Mouse (Mus musculus) limb, embryonic 13.5 days (tissue): ENCODE data around the gene Per2. TPM values are rescaled to one million over a fixed set of nuclear protein-coding genes. Genes with fewer than 3 reads are reported as not detected.
"Not testable (repeated sequence)": the region's sequence is repeated elsewhere in the genome, so short reads cannot be mapped to it uniquely, and the experiment has no call there.

Experiments
- ATAC-seq: fragments of 200-750 bp; cut with Nextera tagmentation; 2 replicates; pipeline ENCODE4 v1.8.0; 2017; ENCODE audit warnings: low read depth, moderate number of reproducible peaks, moderate TSS enrichment; ENCODE audit not compliant: low FRiP score
- H3K27ac ChIP-seq: fragments of 300-500 bp; sonication (generic); 2 replicates; pipeline ENCODE4 v1.5.1; 2015; ENCODE audit warnings: inconsistent platforms, mild to moderate bottlenecking, moderate library complexity
- H3K27me3 ChIP-seq: fragments of 300-500 bp; sonication (generic); 2 replicates; pipeline ENCODE4 v1.6.1; 2015; ENCODE audit warnings: mild to moderate bottlenecking, inconsistent platforms
- H3K36me3 ChIP-seq: fragments of 300-500 bp; sonication (generic); 2 replicates; pipeline ENCODE4 v1.6.1; 2015; ENCODE audit warnings: inconsistent platforms, mild to moderate bottlenecking, moderate library complexity
- H3K4me1 ChIP-seq: fragments of 300-500 bp; sonication (generic); 2 replicates; pipeline ENCODE4 v1.6.1; 2015; ENCODE audit warnings: inconsistent platforms
- H3K4me2 ChIP-seq: fragments of 300-500 bp; sonication (generic); replicated peaks from 2 replicates; pipeline ENCODE4 v1.6.1; 2015; ENCODE audit warnings: inconsistent platforms, mild to moderate bottlenecking, moderate library complexity
- H3K4me3 ChIP-seq: fragments of 300-500 bp; sonication (generic); 2 replicates; pipeline ENCODE4 v1.5.1; 2015; ENCODE audit warnings: moderate library complexity, mild to moderate bottlenecking, inconsistent platforms
- H3K9ac ChIP-seq: fragments of 300-500 bp; sonication (generic); 2 replicates; pipeline ENCODE4 v1.6.1; 2015; ENCODE audit warnings: mild to moderate bottlenecking, inconsistent platforms
- H3K9me3 ChIP-seq: fragments of 300-500 bp; sonication (generic); 2 replicates; pipeline ENCODE4 v1.6.1; 2016; ENCODE audit warnings: inconsistent platforms
- WGBS: fragments of 180-500 bp; shearing (Covaris S2); methylation state at CpG from one replicate; pipeline ENCODE4 v1.1.7; 2015; 5-methylcytosine and 5-hydroxymethylcytosine counted together
- polyA plus RNA-seq: library from polyadenylated mRNA; unstranded; fragments of >200 nt; fragmentation: Nextera tagmentation; extraction: Ambion mirVana; gene quantifications from 2 replicates; pipeline ENCODE4 v1.2.1, GENCODE M21; 2015

Per2 gene
- polyA plus RNA-seq, 1 experiment from 2014 or later: 3.3 TPM

DNA sequence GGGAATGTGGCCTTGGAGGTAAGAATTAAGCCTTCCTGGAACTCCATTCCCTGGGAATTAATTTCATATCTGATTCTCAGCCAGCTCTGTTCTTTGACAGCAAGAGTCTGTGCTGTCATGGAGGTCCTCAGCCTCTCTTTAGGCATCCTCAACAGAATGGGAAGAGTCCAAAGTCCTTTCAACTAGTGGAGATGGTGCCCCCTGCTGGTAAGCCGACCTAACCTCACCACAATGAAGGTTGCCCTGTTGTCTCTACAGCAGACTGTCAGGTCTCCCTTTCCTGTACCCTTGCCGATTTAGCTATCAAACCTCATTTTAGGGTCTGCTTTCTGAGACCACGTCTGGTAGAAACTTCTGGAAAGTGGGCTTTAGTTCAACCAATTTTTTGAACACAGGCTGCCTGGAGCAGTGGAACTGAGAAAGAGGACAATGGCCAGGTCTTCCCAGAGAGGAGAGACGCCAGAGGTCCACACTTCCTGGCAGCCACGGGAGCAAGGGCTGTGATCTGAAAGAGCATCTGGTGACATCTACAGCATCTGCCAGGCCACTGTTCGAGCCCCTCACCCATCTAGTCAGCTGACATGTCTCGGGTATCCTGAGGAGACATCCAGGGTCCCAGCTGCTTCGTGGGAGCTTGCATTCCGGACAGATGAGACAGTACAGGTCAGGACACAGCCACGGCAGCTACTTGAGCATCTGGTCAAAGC is 24.3 kb upstream of the Per2 start:
- Histone ChIP-seq H3K27ac (no peak overlapping the region), H3K4me3 (no peak overlapping the region), H3K4me1 (no peaks in the 10 kb centered on the region), H3K36me3 (no peaks in the 10 kb centered on the region), H3K9ac (no peak overlapping the region), H3K27me3 (no peaks in the 10 kb centered on the region), H3K4me2 (no peak overlapping the region), H3K9me3 (peaks cover 4% of the 10 kb centered on the region; the same call in 1 of the 2 replicates)
- peak; percentile 73 for ATAC-seq
- 45% methylated on average over 10 of the region's 10 CpGs for WGBS

DNA sequence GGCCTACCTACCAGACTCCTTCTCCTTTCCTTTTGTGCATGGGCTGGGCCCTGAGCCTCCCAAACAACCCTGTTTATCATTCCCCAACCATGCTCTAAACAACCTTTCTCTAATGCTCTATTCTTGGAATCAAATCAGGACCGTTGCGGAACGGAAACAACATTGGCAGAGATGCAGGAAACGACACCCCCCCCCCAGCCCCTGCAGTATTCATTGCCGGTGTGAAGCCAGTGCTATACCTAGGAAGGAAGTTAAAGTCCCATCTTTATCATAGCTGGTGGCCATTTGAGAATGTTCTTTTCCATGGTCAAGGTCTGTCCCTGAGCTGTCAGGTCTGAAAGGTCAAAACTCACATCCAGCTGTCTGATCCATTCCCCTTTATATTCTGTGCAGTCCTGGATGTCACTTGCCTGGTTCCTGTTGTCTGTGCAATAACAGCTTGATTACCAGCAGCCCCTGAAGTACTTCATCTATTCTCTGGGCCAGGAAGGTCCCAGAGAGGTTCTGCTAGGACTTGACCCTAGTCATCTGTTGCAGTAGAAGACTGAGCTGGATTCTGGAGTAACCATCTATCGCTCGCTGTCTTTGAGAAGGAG is 23.6 kb upstream of the Per2 start:
- Histone ChIP-seq H3K27ac (no peak overlapping the region), H3K4me3 (no peak overlapping the region), H3K9me3 (peaks cover 7% of the 10 kb centered on the region; the same call in 1 of the 2 replicates), H3K4me2 (no peak overlapping the region), H3K27me3 (no peaks in the 10 kb centered on the region), H3K36me3 (no peaks in the 10 kb centered on the region), H3K4me1 (no peaks in the 10 kb centered on the region), H3K9ac (no peak overlapping the region)
- ATAC-seq: no peak
- WGBS: 76% methylated on average over 7 of the region's 7 CpGs

DNA sequence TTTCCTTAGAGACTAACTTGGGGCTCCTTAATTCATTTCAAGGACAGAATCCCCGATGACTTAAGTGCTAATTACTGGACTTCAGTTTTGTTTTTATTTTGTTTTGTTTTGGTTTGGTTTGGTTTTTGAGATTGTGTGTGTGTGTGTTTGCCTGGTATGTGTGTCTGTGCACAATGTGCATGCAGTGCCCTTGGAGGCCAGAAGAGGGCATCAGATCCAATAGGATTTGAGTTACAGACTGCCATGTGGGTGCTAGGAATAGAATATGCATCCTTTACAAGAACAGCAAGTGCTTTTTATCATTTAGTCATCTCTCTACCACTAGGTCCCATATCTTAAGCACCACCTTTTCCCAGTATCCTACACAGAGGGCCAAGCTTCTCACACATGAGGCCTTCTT is 19.8 kb upstream of the Per2 start:
- Histone ChIP-seq H3K36me3 (no peaks in the 10 kb centered on the region), H3K27me3 (no peaks in the 10 kb centered on the region), H3K9ac (no peak overlapping the region), H3K4me2 (no peak overlapping the region), H3K4me3 (no peak overlapping the region), H3K4me1 (no peaks in the 10 kb centered on the region), H3K27ac (no peak overlapping the region), H3K9me3 (peaks cover 7% of the 10 kb centered on the region; the same call in 1 of the 2 replicates)
- 100% methylated on average over 1 of the region's 1 CpGs for WGBS
- ATAC-seq: no peak

DNA sequence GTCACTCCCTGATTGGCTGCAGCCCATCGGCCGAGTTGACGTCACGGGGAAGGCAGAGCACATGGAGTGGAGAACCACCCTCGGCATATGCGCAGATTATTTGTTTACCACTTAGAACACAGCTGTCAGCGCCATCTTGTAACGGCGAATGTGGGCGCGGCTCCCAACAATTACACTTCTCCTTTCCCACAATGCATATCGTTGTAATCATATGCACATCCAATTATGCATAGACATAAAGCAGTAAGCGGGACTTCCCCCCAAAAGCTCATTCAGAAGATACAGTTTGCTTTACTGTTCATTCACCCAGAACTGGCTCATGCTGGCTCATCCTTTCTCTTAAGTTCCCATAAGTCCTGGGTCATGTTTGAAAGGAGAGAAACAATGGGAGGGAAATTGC is 19.0 kb upstream of the Per2 start:
- not testable (repeated sequence) for H3K4me3 ChIP-seq, H3K27me3 ChIP-seq, H3K4me1 ChIP-seq, H3K4me2 ChIP-seq, H3K36me3 ChIP-seq, H3K9ac ChIP-seq, ATAC-seq, H3K9me3 ChIP-seq, H3K27ac ChIP-seq
- 97% methylated on average over 13 of the region's 13 CpGs for WGBS

DNA sequence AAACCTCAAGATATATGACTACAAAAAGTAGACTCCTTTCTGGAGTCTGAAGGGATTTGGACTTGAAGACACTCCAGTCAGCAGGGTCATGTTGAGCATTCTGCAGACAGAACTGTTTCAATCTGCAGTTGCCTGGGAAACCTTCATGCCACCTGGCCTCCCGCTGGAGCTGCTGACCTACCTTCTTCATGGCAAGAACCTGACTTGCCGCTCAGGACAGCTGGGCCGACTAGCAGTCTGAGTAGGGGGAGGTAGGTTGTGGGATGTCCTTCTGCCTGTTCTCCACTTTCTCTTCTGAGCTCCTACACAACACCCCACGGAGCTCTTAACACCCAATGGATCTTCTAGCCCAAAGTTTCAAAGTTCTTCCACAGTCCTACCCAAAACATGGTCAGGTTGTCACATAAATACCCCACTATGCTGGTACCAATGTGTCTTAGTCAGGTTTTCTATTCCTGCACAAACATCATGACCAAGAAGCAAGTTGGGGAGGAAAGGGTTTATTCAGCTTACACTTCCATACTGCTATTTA is 10.8 kb upstream of the Per2 start:
- no peak for ATAC-seq
- Histone ChIP-seq H3K9me3 (no peaks in the 10 kb centered on the region), H3K4me3 (no peak overlapping the region), H3K4me2 (no peak overlapping the region), H3K9ac (no peak overlapping the region), H3K36me3 (no peaks in the 10 kb centered on the region), H3K4me1 (peaks cover 5% of the 10 kb centered on the region), H3K27me3 (no peaks in the 10 kb centered on the region), H3K27ac (no peak overlapping the region)
- WGBS: 75% methylated on average over 4 of the region's 4 CpGs

DNA sequence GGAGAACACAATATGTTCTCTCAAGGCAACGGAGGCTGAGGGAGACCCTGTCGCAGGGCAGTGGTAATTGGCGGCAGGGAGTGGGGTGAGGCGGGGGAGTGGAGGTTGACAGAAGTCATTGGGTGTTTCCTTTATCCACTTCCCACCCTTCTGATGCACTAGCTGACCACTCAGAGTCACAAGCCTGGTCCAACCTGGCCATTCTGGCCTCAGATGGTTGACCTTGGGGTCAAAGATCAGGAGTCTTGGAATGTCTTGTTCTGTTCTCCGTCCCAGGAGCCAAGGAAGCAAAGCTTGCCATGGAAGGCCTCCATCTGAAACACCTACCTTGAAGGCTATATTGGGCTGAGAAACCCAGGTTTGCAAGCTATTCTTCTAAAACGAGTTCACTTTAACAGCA is 7.1 kb upstream of the Per2 start:
- Histone ChIP-seq H3K9me3 (no peaks in the 10 kb centered on the region), H3K36me3 (no peaks in the 10 kb centered on the region), H3K9ac (no peak overlapping the region), H3K4me2 (no peak overlapping the region), H3K4me3 (no peak overlapping the region), H3K27me3 (no peaks in the 10 kb centered on the region), H3K4me1 (peaks cover 12% of the 10 kb centered on the region), H3K27ac (no peak overlapping the region)
- 91% methylated on average over 6 of the region's 6 CpGs for WGBS
- ATAC-seq: no peak

DNA sequence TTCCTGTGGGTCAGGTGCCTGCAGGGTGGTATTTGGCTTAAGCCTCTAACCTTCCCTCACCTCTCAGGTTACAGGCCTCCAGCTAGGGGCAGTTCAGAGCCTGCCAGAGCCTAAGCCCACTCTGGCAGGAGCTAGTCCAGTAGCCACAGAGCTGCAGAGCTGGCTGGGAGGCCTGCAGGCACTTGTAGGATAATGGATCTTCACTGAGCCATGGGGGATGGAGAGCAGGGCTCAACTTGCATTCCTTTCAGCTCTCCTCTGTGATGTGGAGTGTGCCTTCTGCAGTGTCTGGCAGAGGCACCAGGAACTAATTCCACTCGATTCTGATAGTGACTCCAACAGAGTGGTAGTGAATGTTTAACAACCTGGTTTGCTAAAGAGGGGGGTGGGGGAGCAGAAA is 6.1 kb upstream of the Per2 start:
- Histone ChIP-seq H3K9me3 (no peaks in the 10 kb centered on the region), H3K27ac (no peak overlapping the region), H3K9ac (peak overlapping the region; percentile 48; the same call in 1 of the 2 replicates), H3K36me3 (no peaks in the 10 kb centered on the region), H3K4me1 (peaks cover 15% of the 10 kb centered on the region), H3K27me3 (no peaks in the 10 kb centered on the region), H3K4me3 (no peak overlapping the region), H3K4me2 (no peak overlapping the region)
- no peak for ATAC-seq
- 13% methylated on average over 1 of the region's 1 CpGs for WGBS

DNA sequence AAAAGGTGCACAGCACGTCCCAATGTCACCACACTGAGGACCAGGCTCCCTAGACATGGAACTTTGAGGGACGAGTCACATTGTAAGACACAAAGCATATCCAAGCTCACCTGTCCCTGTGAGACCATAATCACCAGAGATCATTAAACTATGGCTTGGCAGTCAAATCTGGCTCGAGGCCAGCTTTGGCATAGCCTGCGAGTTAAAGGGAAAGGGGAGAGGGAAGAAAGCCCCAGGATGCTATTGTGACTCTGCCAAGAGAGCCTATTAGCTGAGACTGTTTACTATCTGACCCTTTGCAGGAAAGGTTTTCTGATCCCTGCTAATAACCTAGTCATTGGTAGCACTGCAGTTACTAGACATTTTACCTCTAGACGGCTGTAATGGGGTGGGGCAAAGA is 5.3 kb upstream of the Per2 start:
- 37% methylated on average over 5 of the region's 5 CpGs for WGBS
- H3K4me1 ChIP-seq: peaks cover 22% of the 10 kb centered on the region
- no peaks in the 10 kb centered on the region for H3K36me3 ChIP-seq
- H3K4me2 ChIP-seq: no peak overlapping the region
- ATAC-seq: no peak
- H3K9ac ChIP-seq: no peak overlapping the region
- H3K27ac ChIP-seq: no peak overlapping the region
- H3K27me3 ChIP-seq: no peaks in the 10 kb centered on the region
- H3K4me3 ChIP-seq: no peak overlapping the region
- no peaks in the 10 kb centered on the region for H3K9me3 ChIP-seq

DNA sequence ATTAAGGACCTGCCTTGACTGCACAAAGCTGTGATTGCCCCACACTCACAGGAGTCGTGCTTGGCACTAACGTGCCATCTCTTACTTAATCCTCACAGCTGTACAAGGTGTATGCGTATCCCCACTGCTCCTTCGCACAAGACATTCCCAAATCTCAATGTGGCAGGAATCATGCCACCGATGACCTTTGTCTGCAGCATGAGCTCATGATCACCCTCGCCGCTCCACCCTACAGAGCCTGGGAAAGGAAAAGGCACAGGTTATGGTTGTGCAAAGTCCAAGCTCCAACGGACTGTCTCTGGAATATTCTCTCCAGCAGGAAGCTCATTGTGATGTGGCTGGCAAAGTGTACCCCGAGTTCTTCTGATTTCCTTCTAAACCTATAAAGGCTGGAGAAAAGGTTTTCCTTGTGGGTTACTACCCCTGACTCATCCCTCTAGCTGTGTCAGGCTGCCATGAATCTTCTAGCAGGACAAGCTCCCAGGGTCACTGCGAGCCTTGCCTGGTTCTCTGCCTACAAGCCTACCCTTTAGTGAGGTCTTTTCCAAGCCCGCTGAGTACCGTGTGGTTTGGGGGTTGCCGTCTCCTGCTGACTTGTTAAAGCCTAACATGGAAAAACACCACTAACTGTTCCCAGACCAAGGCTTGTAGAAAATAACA is 4.3 kb upstream of the Per2 start:
- Histone ChIP-seq H3K9me3 (no peaks in the 10 kb centered on the region), H3K9ac (no peak overlapping the region), H3K4me3 (no peak overlapping the region), H3K27ac (no peak overlapping the region), H3K4me1 (peaks cover 26% of the 10 kb centered on the region), H3K27me3 (peaks cover under 1% of the 10 kb centered on the region; the same call in 1 of the 2 replicates), H3K4me2 (no peak overlapping the region), H3K36me3 (no peaks in the 10 kb centered on the region)
- ATAC-seq: no peak
- 81% methylated on average over 13 of the region's 13 CpGs for WGBS

DNA sequence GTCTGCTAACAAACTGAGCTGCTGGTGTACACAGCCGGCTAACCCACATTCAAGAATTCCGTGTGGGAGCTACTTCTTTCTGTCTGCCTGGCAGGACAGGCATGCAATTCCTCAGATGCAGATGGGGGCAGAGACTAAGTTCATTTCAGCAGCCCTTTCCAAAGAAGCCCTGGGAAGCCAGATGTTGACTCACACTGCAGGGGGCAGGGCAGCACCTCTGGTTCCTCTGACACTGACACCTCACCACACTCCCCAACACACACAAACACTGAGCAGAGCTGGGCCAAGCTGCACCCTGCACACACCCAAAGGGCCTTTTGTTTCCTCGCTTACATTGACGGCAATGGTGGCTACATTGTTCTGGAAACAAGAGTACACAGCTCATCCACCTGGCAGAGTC is 1.4 kb upstream of the Per2 start:
- H3K9me3 ChIP-seq: no peaks in the 10 kb centered on the region

DNA sequence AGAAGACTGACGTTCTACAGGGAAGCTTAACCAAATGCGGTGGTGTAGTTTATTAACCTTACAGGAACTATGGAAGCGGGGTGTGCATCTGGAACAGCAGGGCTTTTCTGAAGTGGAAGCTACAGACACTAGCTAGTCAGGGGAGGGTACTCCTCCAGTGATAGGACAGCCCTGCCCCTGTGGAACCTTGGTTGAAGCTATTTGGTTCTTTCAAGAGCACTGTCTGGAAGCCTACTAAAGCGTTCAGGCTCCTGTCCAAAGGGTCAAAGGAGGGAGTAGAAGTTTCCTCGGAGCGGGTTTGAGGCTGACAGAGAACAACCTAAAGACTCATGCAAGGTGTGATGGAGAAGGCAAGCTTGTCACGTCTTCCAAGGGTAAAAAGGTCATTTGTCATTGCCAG is 945 bp upstream of the Per2 start:
- no peaks in the 10 kb centered on the region for H3K9me3 ChIP-seq
- WGBS: 36% methylated on average over 7 of the region's 7 CpGs
- H3K36me3 ChIP-seq: no peaks in the 10 kb centered on the region
- peak overlapping the region; percentile 65 for H3K4me3 ChIP-seq
- no peak overlapping the region for H3K9ac ChIP-seq
- ATAC-seq: no peak
- peaks cover 55% of the 10 kb centered on the region for H3K4me1 ChIP-seq
- H3K4me2 ChIP-seq: peak overlapping the region; percentile 72
- H3K27ac ChIP-seq: peak overlapping the region; percentile 22; the same call in 1 of the 2 replicates
- peaks cover 8% of the 10 kb centered on the region for H3K27me3 ChIP-seq

More for the DNA sequence above, 1.4 kb upstream of the Per2 start:
- H3K4me3 ChIP-seq: no peak overlapping the region
- H3K4me2 ChIP-seq: no peak overlapping the region
- no peaks in the 10 kb centered on the region for H3K36me3 ChIP-seq
- peaks cover 54% of the 10 kb centered on the region for H3K4me1 ChIP-seq
- H3K9ac ChIP-seq: no peak overlapping the region
- 49% methylated on average over 4 of the region's 4 CpGs for WGBS
- no peak overlapping the region for H3K27ac ChIP-seq
- H3K27me3 ChIP-seq: peaks cover 8% of the 10 kb centered on the region
- no peak for ATAC-seq

DNA sequence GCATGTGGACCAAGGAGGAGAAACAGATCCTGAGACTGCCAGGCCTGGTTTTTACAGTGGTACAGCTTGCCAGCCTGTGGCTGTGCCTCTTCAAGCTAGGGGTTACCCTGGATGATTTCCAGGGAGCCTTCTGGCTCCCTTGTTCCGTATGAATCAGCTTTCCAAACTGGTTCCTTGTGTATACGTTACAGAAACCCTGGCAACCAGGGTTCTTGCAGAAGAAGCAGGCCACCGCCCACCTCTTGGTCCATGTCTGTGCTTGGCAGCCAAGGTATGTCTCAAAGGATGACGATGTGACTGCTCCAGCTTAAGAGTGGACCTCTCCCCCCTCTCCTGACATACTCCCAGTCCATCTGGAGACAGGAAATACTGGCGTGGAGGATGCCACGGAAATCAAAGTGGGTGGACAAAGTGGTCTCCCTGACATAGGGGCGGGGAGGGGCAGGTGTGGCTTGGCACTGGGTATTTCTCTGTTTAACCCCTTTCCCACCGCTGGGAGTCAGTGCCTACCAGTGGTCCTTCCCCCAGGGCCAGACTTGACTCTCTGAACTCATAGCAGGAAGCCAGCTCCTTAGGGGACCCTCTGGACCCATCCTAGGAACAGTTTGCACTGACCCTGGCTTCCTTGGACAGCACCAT is 782 bp downstream of the Per2 start:
- Histone ChIP-seq H3K27me3 (peaks cover 8% of the 10 kb centered on the region), H3K36me3 (no peaks in the 10 kb centered on the region), H3K9me3 (no peaks in the 10 kb centered on the region), H3K9ac (peak overlapping the region; percentile 70), H3K4me2 (peak overlapping the region; percentile 72), H3K4me1 (peaks cover 52% of the 10 kb centered on the region), H3K4me3 (peak overlapping the region; percentile 65), H3K27ac (no peak overlapping the region)
- 19% methylated on average over 8 of the region's 8 CpGs for WGBS
- no peak for ATAC-seq
